Mouse (Mus musculus) heart, embryonic 15.5 days (tissue): ENCODE measurements around the gene Man2a2. TPM values are rescaled to one million over a fixed set of nuclear protein-coding genes. Genes with fewer than 3 reads are reported as not detected.
"Not testable (repeated sequence)": the region's sequence is repeated elsewhere in the genome, so short reads cannot be mapped to it uniquely, and the experiment has no call there.

Experiments used
- ATAC-seq: fragments of 200-750 bp; cut with Nextera tagmentation; replicated peaks from 2 replicates; pipeline ENCODE4 v1.8.0; 2017; ENCODE audit warnings: low read depth, moderate TSS enrichment; ENCODE audit not compliant: insufficient number of reproducible peaks, insufficient read depth, low FRiP score
- H3K27ac ChIP-seq: fragments of 300-500 bp; sonication (generic); 2 replicates; pipeline ENCODE4 v1.5.1; 2015; ENCODE audit warnings: mild to moderate bottlenecking, inconsistent platforms
- H3K27me3 ChIP-seq: fragments of 300-500 bp; sonication (generic); 2 replicates; pipeline ENCODE4 v1.6.1; 2015; ENCODE audit warnings: inconsistent platforms
- H3K36me3 ChIP-seq: fragments of 300-500 bp; sonication (generic); 2 replicates; pipeline ENCODE4 v1.6.1; 2015; ENCODE audit warnings: mild to moderate bottlenecking, inconsistent platforms
- H3K4me1 ChIP-seq: fragments of 300-500 bp; sonication (generic); replicated peaks from 2 replicates; pipeline ENCODE4 v1.6.1; 2015; ENCODE audit warnings: inconsistent platforms
- H3K4me2 ChIP-seq: fragments of 300-500 bp; sonication (generic); 2 replicates; pipeline ENCODE4 v1.6.1; 2015; ENCODE audit warnings: inconsistent platforms, mild to moderate bottlenecking, moderate library complexity
- H3K4me3 ChIP-seq: fragments of 300-500 bp; sonication (generic); 2 replicates; pipeline ENCODE4 v1.5.1; 2015; ENCODE audit warnings: mild to moderate bottlenecking, inconsistent platforms
- H3K9ac ChIP-seq: fragments of 300-500 bp; sonication (generic); 2 replicates; pipeline ENCODE4 v1.6.1; 2015; ENCODE audit warnings: mild to moderate bottlenecking, inconsistent platforms
- H3K9me3 ChIP-seq: fragments of 300-500 bp; sonication (generic); replicated peaks from 2 replicates; pipeline ENCODE4 v1.6.1; 2016; ENCODE audit warnings: inconsistent platforms
- WGBS: fragments of 180-500 bp; shearing (Covaris S2); methylation state at CpG from one replicate; pipeline ENCODE4 v1.1.7; 2015; ENCODE audit warnings: mixed read lengths; 5-methylcytosine and 5-hydroxymethylcytosine counted together
- polyA plus RNA-seq: library from polyadenylated mRNA; unstranded; fragments of >200 nt; fragmentation: Nextera tagmentation; extraction: Ambion mirVana; gene quantifications from 2 replicates; pipeline ENCODE4 v1.2.1, GENCODE M21; 2015

The Man2a2 gene
- polyA plus RNA-seq, 1 experiment from 2014 or later = 15.1 TPM

DNA sequence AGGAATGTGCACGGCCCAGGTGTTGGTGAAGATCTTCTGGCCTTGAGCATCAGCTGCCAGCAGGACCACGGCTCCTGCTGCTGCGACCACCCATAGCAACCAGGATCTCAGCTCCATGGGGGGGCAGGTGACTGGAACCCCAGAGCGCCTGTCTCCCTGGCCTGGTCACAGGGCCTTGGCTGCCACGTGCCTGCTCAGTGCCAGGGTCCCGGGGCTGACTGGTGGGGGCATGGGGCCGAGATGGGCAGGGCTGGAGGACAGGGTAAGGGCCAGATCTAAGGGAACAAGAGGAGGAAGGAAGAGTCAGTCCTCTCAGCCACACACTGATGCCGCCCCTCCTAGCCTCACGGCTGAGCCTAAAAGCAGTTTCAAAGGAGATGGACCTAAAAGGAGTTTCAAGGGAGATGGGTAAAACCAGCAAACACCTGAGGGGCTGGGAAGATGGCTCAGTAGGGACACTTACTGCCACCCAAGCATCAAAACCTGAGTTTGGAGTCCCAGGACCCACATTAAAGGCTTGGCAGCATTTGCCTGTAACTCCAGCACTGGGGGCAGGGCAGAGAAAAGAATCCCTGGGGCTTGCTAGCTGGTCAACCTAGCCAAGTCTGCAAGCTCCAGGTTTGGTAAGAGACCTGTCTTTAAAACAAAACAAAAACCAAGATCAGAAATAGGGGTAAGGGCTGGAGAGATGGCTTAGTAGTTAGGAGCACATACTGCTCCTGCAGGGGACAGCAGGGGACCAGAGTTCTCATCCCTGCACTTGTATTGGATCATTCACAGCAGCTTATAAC lies 27.7 kb upstream of the Man2a2 start:
- no peaks in the 10 kb centered on the region for H3K27me3 ChIP-seq
- ATAC-seq = no peak
- no peak overlapping the region for H3K9ac ChIP-seq
- peaks cover 27% of the 10 kb centered on the region for H3K36me3 ChIP-seq
- no peaks in the 10 kb centered on the region for H3K9me3 ChIP-seq
- H3K4me3 ChIP-seq = no peak overlapping the region
- WGBS = 71% methylated on average over 9 of the region's 9 CpGs
- peaks cover 44% of the 10 kb centered on the region for H3K4me1 ChIP-seq
- H3K4me2 ChIP-seq = no peak overlapping the region
- H3K27ac ChIP-seq = no peak overlapping the region

DNA sequence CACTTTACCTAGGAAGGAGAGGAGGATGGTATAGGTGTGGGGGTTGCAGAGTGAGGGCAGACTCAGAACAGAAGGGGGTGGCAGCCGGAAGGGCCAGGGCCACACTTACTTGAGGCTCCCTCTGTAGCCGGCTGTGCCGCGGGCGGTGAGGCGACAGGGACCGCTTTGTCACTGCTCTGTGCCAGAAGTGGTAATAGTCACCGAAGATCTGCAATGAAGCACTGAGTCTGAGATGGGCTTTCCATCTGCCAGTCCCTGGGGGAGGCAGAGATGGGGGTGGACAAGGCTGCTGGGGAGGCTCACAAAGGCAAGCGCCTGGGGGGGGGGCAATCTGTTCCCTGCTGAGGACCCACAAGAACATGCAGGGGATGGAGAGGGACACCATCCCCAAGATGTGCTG lies 26.8 kb upstream of the Man2a2 start:
- Histone ChIP-seq H3K4me2 (no peak overlapping the region), H3K27ac (no peak overlapping the region), H3K9ac (no peak overlapping the region), H3K36me3 (peaks cover 36% of the 10 kb centered on the region), H3K4me3 (no peak overlapping the region), H3K4me1 (peaks cover 36% of the 10 kb centered on the region), H3K27me3 (no peaks in the 10 kb centered on the region), H3K9me3 (no peaks in the 10 kb centered on the region)
- ATAC-seq = no peak
- WGBS = 93% methylated on average over 9 of the region's 9 CpGs

GRCm38 (mm10) chr7:80396427-80396826 lies 25.3 kb upstream of the Man2a2 start:
- 75% methylated on average over 4 of the region's 4 CpGs for WGBS
- ATAC-seq, H3K27ac ChIP-seq, H3K9ac ChIP-seq, H3K9me3 ChIP-seq, H3K27me3 ChIP-seq, H3K4me2 ChIP-seq, H3K4me3 ChIP-seq: not testable (repeated sequence)
- Histone ChIP-seq H3K4me1 (peaks cover 32% of the 10 kb centered on the region), H3K36me3 (peaks cover 51% of the 10 kb centered on the region)

- no peaks in the 10 kb centered on the region for H3K27me3 ChIP-seq
- H3K9ac ChIP-seq = no peak overlapping the region
- peaks cover 14% of the 10 kb centered on the region for H3K4me1 ChIP-seq
- peaks cover 68% of the 10 kb centered on the region for H3K36me3 ChIP-seq
- H3K4me3 ChIP-seq = no peak overlapping the region
- H3K4me2 ChIP-seq = no peak overlapping the region
- no peaks in the 10 kb centered on the region for H3K9me3 ChIP-seq
- ATAC-seq = no peak
- WGBS = 83% methylated on average over 4 of the region's 4 CpGs
- H3K27ac ChIP-seq = no peak overlapping the region
Measured at GRCm38 (mm10) chr7:80394600-80394999, 23.4 kb upstream of the Man2a2 start.

DNA sequence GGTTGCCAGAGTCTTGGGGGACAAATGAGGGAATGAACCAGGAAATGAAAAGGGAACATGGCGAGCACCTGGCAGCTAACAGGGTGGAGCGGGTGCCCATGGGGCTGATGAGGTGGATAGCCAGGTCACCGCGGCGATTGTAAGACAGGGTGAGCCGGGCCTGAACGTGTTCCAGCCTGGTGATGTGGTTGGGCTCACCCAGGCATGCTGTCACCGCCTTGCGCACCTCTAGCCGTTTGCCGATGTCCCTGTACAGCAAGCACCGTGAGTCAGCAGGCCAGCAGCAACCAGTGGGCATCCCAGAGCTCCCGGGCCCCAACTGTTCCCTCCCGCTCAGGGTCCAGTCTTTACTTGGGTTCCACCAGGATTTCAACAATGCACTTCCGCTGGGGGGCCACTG lies 20.9 kb upstream of the Man2a2 start:
- WGBS = 89% methylated on average over 15 of the region's 15 CpGs
- Histone ChIP-seq H3K4me3 (no peak overlapping the region), H3K36me3 (peaks cover 65% of the 10 kb centered on the region), H3K9ac (no peak overlapping the region), H3K27ac (no peak overlapping the region), H3K4me2 (no peak overlapping the region), H3K4me1 (peaks cover 10% of the 10 kb centered on the region), H3K27me3 (no peaks in the 10 kb centered on the region), H3K9me3 (no peaks in the 10 kb centered on the region)
- ATAC-seq = no peak

- peak within 1 kb of the TSS; percentile 60 for H3K4me2 ChIP-seq
- H3K4me1 ChIP-seq = peaks cover 19% of the 10 kb centered on the region
- H3K27me3 ChIP-seq = no peaks in the 10 kb centered on the region
- peak within 1 kb of the TSS; percentile 46 for H3K4me3 ChIP-seq
- ATAC-seq = peak; percentile 70
- WGBS = 15% methylated on average over 33 of the region's 33 CpGs
- peak within 1 kb of the TSS; percentile 73 for H3K27ac ChIP-seq
- H3K9me3 ChIP-seq = no peaks in the 10 kb centered on the region
- H3K36me3 ChIP-seq = peaks cover 37% of the 10 kb centered on the region
- H3K9ac ChIP-seq = peak within 1 kb of the TSS; percentile 46
Measured at GRCm38 (mm10) chr7:80387633-80388543, 16.7 kb upstream of the Man2a2 start, which contains the start of gene Fes. Fes (minus strand) TSS chr7:80387946.

DNA sequence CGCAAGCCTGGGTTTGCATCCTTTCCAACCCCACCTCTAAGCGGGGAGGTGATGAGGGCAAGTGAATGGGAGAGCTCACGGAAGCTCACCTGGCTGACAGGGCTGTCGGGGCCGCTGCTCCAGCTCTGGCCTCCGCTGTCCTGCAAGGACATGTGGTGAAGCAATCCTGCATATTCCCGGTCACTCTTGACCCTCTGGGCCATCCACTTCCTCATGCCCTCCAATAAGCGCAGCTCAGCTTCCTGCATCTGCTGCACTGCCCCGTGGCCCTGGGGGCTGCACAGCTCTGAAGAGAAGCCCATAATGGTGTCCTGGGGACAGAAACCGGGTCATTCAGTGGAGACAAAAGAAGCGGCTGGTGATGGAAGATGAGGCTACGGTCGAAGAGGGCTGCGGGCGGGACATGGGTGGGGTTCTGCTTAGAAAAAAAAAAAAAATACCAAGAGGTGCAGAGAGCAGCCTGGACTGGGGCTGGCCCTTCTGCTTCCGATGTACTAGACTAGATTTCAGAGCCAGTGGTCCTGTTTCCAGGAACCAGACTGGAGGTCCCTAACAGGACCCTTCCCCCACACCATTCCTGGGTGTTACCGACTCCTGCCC lies 16.0 kb upstream of the Man2a2 start:
- H3K27me3 ChIP-seq = peaks cover 3% of the 10 kb centered on the region; the same call in 1 of the 2 replicates
- peaks cover 19% of the 10 kb centered on the region for H3K4me1 ChIP-seq
- peak overlapping the region; percentile 46 for H3K4me3 ChIP-seq
- ATAC-seq = peak; percentile 11; the same call in 1 of the 2 replicates
- peaks cover 29% of the 10 kb centered on the region for H3K36me3 ChIP-seq
- peak overlapping the region; percentile 73 for H3K27ac ChIP-seq
- 35% methylated on average over 17 of the region's 17 CpGs for WGBS
- peak overlapping the region; percentile 46 for H3K9ac ChIP-seq
- H3K4me2 ChIP-seq = peak overlapping the region; percentile 60
- H3K9me3 ChIP-seq = no peaks in the 10 kb centered on the region

DNA sequence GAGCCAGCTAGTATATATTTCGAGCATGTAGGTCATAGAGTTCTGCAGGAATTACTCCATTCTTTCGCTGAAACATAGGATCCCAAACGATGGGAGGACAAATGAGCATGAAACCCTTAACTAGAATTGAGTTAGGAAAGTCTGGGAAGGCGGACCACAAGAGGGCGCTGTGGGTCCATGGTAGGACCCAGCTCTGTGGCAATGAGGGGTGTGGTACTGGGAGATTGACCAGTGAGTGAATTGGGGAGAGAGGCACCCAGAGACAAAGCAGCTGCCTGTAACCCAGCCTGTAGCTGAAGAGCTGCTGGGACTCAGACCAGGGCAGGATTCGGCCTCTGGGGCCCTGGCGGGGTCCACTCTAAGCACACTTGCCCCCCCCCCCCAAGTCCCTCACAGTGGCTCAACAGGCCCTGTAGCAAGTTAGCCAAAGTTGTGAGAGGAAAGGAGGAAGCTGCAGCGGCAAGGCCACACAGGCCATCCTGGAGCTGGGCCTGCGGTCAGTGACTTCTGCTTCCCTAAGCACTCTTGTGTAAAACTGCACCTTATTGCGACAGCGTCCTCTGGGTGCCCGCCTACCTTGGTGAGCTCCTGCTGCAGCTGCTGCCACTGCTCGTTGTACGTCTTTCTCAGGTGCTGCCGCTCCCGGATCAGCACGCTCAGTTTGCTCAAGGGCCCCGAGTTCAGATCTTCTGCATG lies 15.2 kb upstream of the Man2a2 start:
- ATAC-seq = 0 out of 2 replicates have a peak, but pooled peaks have one; percentile 37
- Histone ChIP-seq H3K9ac (peak overlapping the region; percentile 46), H3K27me3 (peaks cover 4% of the 10 kb centered on the region; the same call in 1 of the 2 replicates), H3K27ac (peak overlapping the region; percentile 73), H3K4me1 (peaks cover 19% of the 10 kb centered on the region), H3K9me3 (no peaks in the 10 kb centered on the region), H3K4me3 (peak overlapping the region; percentile 46), H3K36me3 (peaks cover 22% of the 10 kb centered on the region), H3K4me2 (peak overlapping the region; percentile 60)
- WGBS = 33% methylated on average over 18 of the region's 18 CpGs

DNA sequence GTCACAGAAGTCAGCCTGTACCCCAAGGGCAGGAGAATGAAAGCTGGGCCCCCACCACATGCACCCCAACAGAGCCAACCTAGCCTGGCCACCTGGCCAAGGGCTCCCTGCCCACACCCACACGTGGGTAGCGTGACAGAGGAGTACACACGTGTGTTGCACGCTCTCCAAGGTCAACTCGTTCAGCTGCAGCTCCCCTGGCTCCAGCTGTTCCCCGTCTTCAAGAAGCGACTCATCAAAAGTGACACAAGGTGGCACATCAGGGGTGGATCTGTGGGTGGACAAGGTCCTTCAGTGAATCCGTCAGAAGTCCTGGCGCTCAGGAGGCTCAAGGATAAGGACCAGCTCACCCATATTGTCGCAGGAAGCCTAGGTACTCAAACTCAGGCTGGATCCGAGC lies 11.7 kb upstream of the Man2a2 start:
- H3K9ac ChIP-seq = no peak overlapping the region
- peaks cover 10% of the 10 kb centered on the region; the same call in 1 of the 2 replicates for H3K27me3 ChIP-seq
- WGBS = 74% methylated on average over 11 of the region's 11 CpGs
- no peaks in the 10 kb centered on the region for H3K9me3 ChIP-seq
- H3K4me1 ChIP-seq = peaks cover 15% of the 10 kb centered on the region
- no peak overlapping the region for H3K4me2 ChIP-seq
- no peak overlapping the region for H3K4me3 ChIP-seq
- H3K36me3 ChIP-seq = peaks cover 20% of the 10 kb centered on the region; the same call in 1 of the 2 replicates
- no peak overlapping the region for H3K27ac ChIP-seq
- no peak for ATAC-seq

GRCm38 (mm10) chr7:80379531-80379930 lies 8.4 kb upstream of the Man2a2 start:
- no peak overlapping the region for H3K9ac ChIP-seq
- H3K27ac ChIP-seq = no peak overlapping the region
- 0 out of 2 replicates have a peak, but pooled peaks cover 2% of the 10 kb centered on the region for H3K4me1 ChIP-seq
- 66% methylated on average over 13 of the region's 13 CpGs for WGBS
- H3K9me3 ChIP-seq = no peaks in the 10 kb centered on the region
- no peak for ATAC-seq
- H3K36me3 ChIP-seq = peaks cover 20% of the 10 kb centered on the region; the same call in 1 of the 2 replicates
- no peak overlapping the region for H3K4me2 ChIP-seq
- H3K4me3 ChIP-seq = no peak overlapping the region
- H3K27me3 ChIP-seq = peaks cover 10% of the 10 kb centered on the region; the same call in 1 of the 2 replicates
